Mouse (Mus musculus) splenic B cell, adult 2 months (primary cell): ENCODE measurements around the gene Faap24.

Source experiments
- DNase-seq: peaks from one replicate; pipeline ENCODE4 v3.0.0-alpha.2; 2011; ENCODE audit warnings: low read depth, low spot score
- H3K27me3 ChIP-seq: 2 replicates; pipeline ENCODE4 v1.6.1; 2012; ENCODE audit warnings: mild to moderate bottlenecking, low read length, moderate library complexity, mixed read lengths; ENCODE audit not compliant: control insufficient read depth, poor library complexity, insufficient read depth, severe bottlenecking
- H3K36me3 ChIP-seq: 2 replicates; pipeline ENCODE4 v1.6.1; 2012; ENCODE audit warnings: mild to moderate bottlenecking, low read length, moderate library complexity, mixed read lengths; ENCODE audit not compliant: control insufficient read depth, poor library complexity, insufficient read depth, severe bottlenecking

Faap24 gene

GRCm38 (mm10) chr7:35349886-35350684 is 46.6 kb downstream of the Faap24 start:
- DNase-seq, result no peak
- Histone ChIP-seq H3K27me3 (no peaks in the 10 kb centered on the region), H3K36me3 (no peaks in the 10 kb centered on the region)

DNA sequence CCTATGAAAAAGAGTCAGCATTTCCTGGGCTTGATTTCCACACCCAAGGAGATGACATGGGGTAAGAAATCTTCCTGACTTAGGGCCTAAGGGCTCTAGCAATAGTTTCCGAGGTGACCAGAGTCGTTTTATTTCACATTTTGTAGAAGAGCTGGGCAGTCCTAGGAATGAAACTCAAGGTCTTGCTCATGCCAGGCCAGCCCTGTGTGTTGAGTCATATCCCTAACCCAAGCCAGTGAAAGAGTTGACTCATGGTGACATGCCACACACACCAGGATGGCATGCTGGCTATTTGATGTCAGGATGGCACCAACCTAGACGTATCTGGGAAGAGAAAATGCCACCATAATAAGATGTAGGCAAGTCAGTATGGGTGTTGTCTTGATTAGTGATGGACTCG is 47.6 kb downstream of the Faap24 start:
- no peak for DNase-seq

DNA sequence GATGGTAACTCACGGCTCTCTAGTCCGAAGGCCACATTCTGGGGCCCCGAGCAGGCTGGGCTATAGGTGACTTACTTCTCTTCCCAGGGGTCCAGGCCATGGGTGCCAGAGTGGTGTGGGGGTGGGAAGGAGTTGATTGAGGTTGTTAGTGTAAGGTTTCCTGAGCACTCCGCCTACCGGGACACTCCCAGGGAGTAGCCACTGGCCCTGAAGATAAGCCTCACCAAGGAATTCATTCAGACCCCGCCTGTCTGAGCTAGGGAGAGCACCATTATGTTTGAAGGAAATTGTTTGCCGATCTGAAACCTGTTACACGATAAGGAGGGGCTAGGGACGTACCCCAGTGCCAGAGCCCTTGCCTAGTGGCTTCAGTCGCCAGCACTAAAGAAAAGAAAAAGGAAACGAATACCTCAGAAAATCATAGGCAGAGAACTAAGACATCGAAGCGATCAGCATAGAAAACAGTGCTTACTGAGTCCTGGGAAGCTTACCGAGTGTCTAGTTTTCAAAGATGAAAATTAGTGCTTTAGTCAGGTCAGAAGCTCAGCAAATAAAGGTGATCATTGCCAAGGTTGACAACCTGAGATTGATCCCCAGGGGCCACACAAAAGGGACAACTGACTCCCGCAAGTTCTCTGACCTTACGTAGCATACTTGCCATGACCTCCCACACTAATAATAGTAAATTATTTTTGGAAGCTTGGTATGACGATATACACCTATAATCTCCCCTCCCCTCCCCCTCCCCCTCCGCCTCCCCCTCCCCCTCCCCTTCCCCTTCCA is 48.5 kb downstream of the Faap24 start:
- Histone ChIP-seq H3K27me3 (no peaks in the 10 kb centered on the region), H3K36me3 (no peaks in the 10 kb centered on the region)
- no peak for DNase-seq

More for the DNA sequence above, 47.6 kb downstream of the Faap24 start:
- Histone ChIP-seq H3K27me3 (no peaks in the 10 kb centered on the region), H3K36me3 (no peaks in the 10 kb centered on the region)

GRCm38 (mm10) chr7:35344785-35345330 is 51.8 kb downstream of the Faap24 start:
- no peaks in the 10 kb centered on the region for H3K27me3 ChIP-seq
- no peak for DNase-seq
- no peaks in the 10 kb centered on the region for H3K36me3 ChIP-seq

GRCm38 (mm10) chr7:35342498-35342897 is 54.1 kb downstream of the Faap24 start:
- Histone ChIP-seq H3K27me3 (no peaks in the 10 kb centered on the region), H3K36me3 (no peaks in the 10 kb centered on the region)
- DNase-seq, result no peak
